Mouse (Mus musculus) embryonic facial prominence, embryonic 14.5 days (tissue): ENCODE measurements around the gene Akap17b. TPM values are rescaled to one million over a fixed set of nuclear protein-coding genes. Genes with fewer than 3 reads are reported as not detected.
"Not testable (repeated sequence)": the region's sequence is repeated elsewhere in the genome, so short reads cannot be mapped to it uniquely, and the experiment has no call there.

ENCODE experiments used
- ATAC-seq: fragments of 200-750 bp; cut with Nextera tagmentation; 2 replicates; pipeline ENCODE4 v1.8.0; 2017; ENCODE audit warnings: low read depth, moderate number of reproducible peaks, moderate TSS enrichment
- DNase-seq: peaks from one replicate; pipeline ENCODE4 v3.0.0-alpha.2; 2015; ENCODE audit warnings: low spot score
- H3K27ac ChIP-seq: fragments of 300-500 bp; sonication (generic); replicated peaks from 2 replicates; pipeline ENCODE4 v1.5.1; 2014; ENCODE audit warnings: low read depth, mild to moderate bottlenecking, low read length, moderate library complexity
- H3K27me3 ChIP-seq: fragments of 300-500 bp; sonication (generic); replicated peaks from 2 replicates; pipeline ENCODE4 v1.6.1; 2014; ENCODE audit warnings: low read length; ENCODE audit not compliant: control insufficient read depth, insufficient read depth
- H3K36me3 ChIP-seq: fragments of 300-500 bp; sonication (generic); 2 replicates; pipeline ENCODE4 v1.6.1; 2014; ENCODE audit warnings: low read length, mixed read lengths; ENCODE audit not compliant: control insufficient read depth, insufficient read depth
- H3K4me1 ChIP-seq: fragments of 300-500 bp; sonication (generic); 2 replicates; pipeline ENCODE4 v1.6.1; 2014; ENCODE audit warnings: antibody characterized with exemption, low read length; ENCODE audit not compliant: control insufficient read depth, insufficient read depth
- H3K4me2 ChIP-seq: fragments of 300-500 bp; sonication (generic); 2 replicates; pipeline ENCODE4 v1.6.1; 2014; ENCODE audit warnings: low read depth, mild to moderate bottlenecking, low read length, moderate library complexity, mixed read lengths
- H3K4me3 ChIP-seq: fragments of 300-500 bp; sonication (generic); 2 replicates; pipeline ENCODE4 v1.5.1; 2014; ENCODE audit warnings: low read depth, mild to moderate bottlenecking, low read length
- H3K9ac ChIP-seq: fragments of 300-500 bp; sonication (generic); 2 replicates; pipeline ENCODE4 v1.6.1; 2014; ENCODE audit warnings: low read depth, mild to moderate bottlenecking, low read length, moderate library complexity, mixed read lengths
- H3K9me3 ChIP-seq: fragments of 300-500 bp; sonication (generic); 2 replicates; pipeline ENCODE4 v1.6.1; 2016; ENCODE audit warnings: low read length; ENCODE audit not compliant: control insufficient read depth
- WGBS: fragments of 180-500 bp; shearing (Covaris S2); extraction: QIAGEN DNeasy Blood & Tissue Kit; methylation state at CpG from one replicate; pipeline ENCODE4 v1.1.7; 2014; 5-methylcytosine and 5-hydroxymethylcytosine counted together
- polyA plus RNA-seq: library from polyadenylated mRNA; unstranded; fragments of >200 nt; fragmentation: Nextera tagmentation; extraction: Ambion mirVana; gene quantifications from 2 replicates; pipeline ENCODE4 v1.2.1, GENCODE M21; 2014

The Akap17b gene
- polyA plus RNA-seq, 1 experiment from 2014 or later, result 3.2 TPM

GRCm38 (mm10) chrX:36604040-36604439 lies 41.2 kb downstream of the Akap17b start:
- Histone ChIP-seq H3K4me1 (no peaks in the 10 kb centered on the region; the same call in 1 of the 2 replicates), H3K4me3 (no peak overlapping the region), H3K27ac (no peak overlapping the region), H3K36me3 (peaks cover 29% of the 10 kb centered on the region), H3K9ac (no peak overlapping the region), H3K4me2 (no peak overlapping the region), H3K9me3 (no peaks in the 10 kb centered on the region), H3K27me3 (no peaks in the 10 kb centered on the region)
- no peak for ATAC-seq
- DNase-seq, result no peak
- 79% methylated on average over 4 of the region's 4 CpGs for WGBS

- no peak overlapping the region for H3K4me2 ChIP-seq
- no peaks in the 10 kb centered on the region for H3K9me3 ChIP-seq
- no peaks in the 10 kb centered on the region; the same call in 1 of the 2 replicates for H3K4me1 ChIP-seq
- H3K36me3 ChIP-seq, result peaks cover 29% of the 10 kb centered on the region
- no peak overlapping the region for H3K27ac ChIP-seq
- no peak for DNase-seq
- no peak overlapping the region for H3K9ac ChIP-seq
- no peaks in the 10 kb centered on the region for H3K27me3 ChIP-seq
- 77% methylated on average over 2 of the region's 2 CpGs for WGBS
- ATAC-seq, result no peak
- H3K4me3 ChIP-seq, result no peak overlapping the region
Observed at GRCm38 (mm10) chrX:36602926-36603325, 42.3 kb downstream of the Akap17b start.

- Histone ChIP-seq H3K4me3 (peak overlapping the region; percentile 63), H3K9me3 (no peaks in the 10 kb centered on the region), H3K27me3 (no peaks in the 10 kb centered on the region), H3K36me3 (peaks cover 25% of the 10 kb centered on the region), H3K4me2 (peak overlapping the region; percentile 58), H3K4me1 (no peaks in the 10 kb centered on the region; the same call in 1 of the 2 replicates), H3K9ac (no peak overlapping the region), H3K27ac (no peak overlapping the region)
- ATAC-seq (no peak), DNase-seq (no peak)
- 47% methylated on average over 8 of the region's 8 CpGs for WGBS
Observed at GRCm38 (mm10) chrX:36600066-36600465, 45.1 kb downstream of the Akap17b start.

- H3K36me3 ChIP-seq, result peaks cover 21% of the 10 kb centered on the region
- ATAC-seq, result no peak
- H3K4me1 ChIP-seq, result no peaks in the 10 kb centered on the region; the same call in 1 of the 2 replicates
- H3K9me3 ChIP-seq, result no peaks in the 10 kb centered on the region
- peak overlapping the region; percentile 63 for H3K4me3 ChIP-seq
- WGBS, result 28% methylated on average over 3 of the region's 3 CpGs
- H3K4me2 ChIP-seq, result peak overlapping the region; percentile 58
- H3K27ac ChIP-seq, result peak overlapping the region; percentile 84
- H3K9ac ChIP-seq, result peak overlapping the region; percentile 85
- DNase-seq, result peak; percentile 76
- H3K27me3 ChIP-seq, result no peaks in the 10 kb centered on the region
Observed at GRCm38 (mm10) chrX:36599656-36600055, 45.5 kb downstream of the Akap17b start.

GRCm38 (mm10) chrX:36598861-36599344 lies 46.3 kb downstream of the Akap17b start:
- Histone ChIP-seq H3K9me3 (no peaks in the 10 kb centered on the region), H3K4me2 (peak overlapping the region; percentile 58), H3K36me3 (peaks cover 14% of the 10 kb centered on the region), H3K4me1 (no peaks in the 10 kb centered on the region; the same call in 1 of the 2 replicates), H3K27ac (peak overlapping the region; percentile 84), H3K4me3 (peak overlapping the region; percentile 63), H3K9ac (peak overlapping the region; percentile 85), H3K27me3 (no peaks in the 10 kb centered on the region)
- WGBS, result 26% methylated on average over 14 of the region's 14 CpGs
- ATAC-seq, result peak; percentile 56
- peak; percentile 46 for DNase-seq

- Histone ChIP-seq H3K4me3 (peak overlapping the region; percentile 63), H3K9ac (peak overlapping the region; percentile 85), H3K4me1 (no peaks in the 10 kb centered on the region; the same call in 1 of the 2 replicates), H3K27ac (peak overlapping the region; percentile 84), H3K4me2 (peak overlapping the region; percentile 58), H3K27me3 (no peaks in the 10 kb centered on the region), H3K36me3 (peaks cover 9% of the 10 kb centered on the region), H3K9me3 (no peaks in the 10 kb centered on the region)
- DNase-seq (no peak), ATAC-seq (peak; percentile 45)
- WGBS, result 28% methylated on average over 40 of the region's 41 CpGs
Observed at GRCm38 (mm10) chrX:36598390-36598810, 46.8 kb downstream of the Akap17b start.

GRCm38 (mm10) chrX:36597707-36598389 lies 47.3 kb downstream of the Akap17b start, which contains the start of gene Pgrmc1:
Gene Pgrmc1 (plus strand): TSS chrX:36598206.
- 29% methylated on average over 15 of the region's 45 CpGs for WGBS
- peak within 1 kb of the TSS; percentile 84 for H3K27ac ChIP-seq

GRCm38 (mm10) chrX:36596483-36597120 lies 48.6 kb downstream of the Akap17b start:
- not testable (repeated sequence) for H3K27me3 ChIP-seq

More at GRCm38 (mm10) chrX:36597707-36598389, 47.3 kb downstream of the Akap17b start, which contains the start of gene Pgrmc1:
- peak; percentile 89 for DNase-seq
- Histone ChIP-seq H3K27me3 (no peaks in the 10 kb centered on the region), H3K4me1 (no peaks in the 10 kb centered on the region; the same call in 1 of the 2 replicates), H3K36me3 (0 out of 2 replicates have a peak, but pooled peaks cover 4% of the 10 kb centered on the region), H3K9ac (peak within 1 kb of the TSS; percentile 85), H3K9me3 (no peaks in the 10 kb centered on the region), H3K4me3 (peak within 1 kb of the TSS; percentile 63), H3K4me2 (peak within 1 kb of the TSS; percentile 58)
- peak; percentile 92 for ATAC-seq

More at GRCm38 (mm10) chrX:36596483-36597120, 48.6 kb downstream of the Akap17b start:
- H3K9me3 ChIP-seq, H3K27ac ChIP-seq, H3K4me3 ChIP-seq, H3K9ac ChIP-seq, ATAC-seq, H3K4me1 ChIP-seq, H3K36me3 ChIP-seq, H3K4me2 ChIP-seq: not testable (repeated sequence)
- DNase-seq, result peak; percentile 42
- 56% methylated on average over 5 of the region's 5 CpGs for WGBS
